Mouse (Mus musculus) limb, embryonic 14.5 days (tissue): ENCODE results near the gene Calcrl. TPM values are rescaled to one million over a fixed set of nuclear protein-coding genes. Genes with fewer than 3 reads are reported as not detected.

Source experiments
- ATAC-seq: fragments of 200-750 bp; cut with Nextera tagmentation; 2 replicates; pipeline ENCODE4 v1.8.0; 2017; ENCODE audit warnings: low read depth, moderate number of reproducible peaks, moderate TSS enrichment; ENCODE audit not compliant: low FRiP score
- DNase-seq: peaks from one replicate; pipeline ENCODE4 v3.0.0-alpha.2; 2015; ENCODE audit warnings: low spot score
- H3K27ac ChIP-seq: fragments of 300-500 bp; sonication (generic); replicated peaks from 2 replicates; pipeline ENCODE4 v1.5.1; 2014; ENCODE audit warnings: low read depth, mild to moderate bottlenecking, low read length, moderate library complexity, mixed read lengths
- H3K27me3 ChIP-seq: fragments of 300-500 bp; sonication (generic); 2 replicates; pipeline ENCODE4 v1.6.1; 2014; ENCODE audit warnings: low read length, mixed read lengths; ENCODE audit not compliant: control insufficient read depth, insufficient read depth
- H3K36me3 ChIP-seq: fragments of 300-500 bp; sonication (generic); 2 replicates; pipeline ENCODE4 v1.6.1; 2014; ENCODE audit warnings: mild to moderate bottlenecking, low read length, moderate library complexity, mixed read lengths; ENCODE audit not compliant: control insufficient read depth, insufficient read depth
- H3K4me1 ChIP-seq: fragments of 300-500 bp; sonication (generic); 2 replicates; pipeline ENCODE4 v1.6.1; 2014; ENCODE audit warnings: antibody characterized with exemption, low read length, mixed read lengths; ENCODE audit not compliant: control insufficient read depth, insufficient read depth
- H3K4me2 ChIP-seq: fragments of 300-500 bp; sonication (generic); replicated peaks from 2 replicates; pipeline ENCODE4 v1.6.1; 2014; ENCODE audit warnings: low read depth, mild to moderate bottlenecking, low read length, moderate library complexity; ENCODE audit not compliant: severe bottlenecking
- H3K4me3 ChIP-seq: fragments of 300-500 bp; sonication (generic); replicated peaks from 2 replicates; pipeline ENCODE4 v1.5.1; 2014; ENCODE audit warnings: low read length
- H3K9ac ChIP-seq: fragments of 300-500 bp; sonication (generic); 2 replicates; pipeline ENCODE4 v1.6.1; 2014; ENCODE audit warnings: mild to moderate bottlenecking, low read depth, low read length, moderate library complexity; ENCODE audit not compliant: severe bottlenecking
- H3K9me3 ChIP-seq: fragments of 300-500 bp; sonication (generic); 2 replicates; pipeline ENCODE4 v1.6.1; 2016; ENCODE audit warnings: low read length; ENCODE audit not compliant: control insufficient read depth
- POLR2A ChIP-seq: fragments of 200-500 bp; IDR thresholded peaks from 2 replicates; pipeline ENCODE4 v1.8.0; 2012; ENCODE audit warnings: inconsistent platforms, mild to moderate bottlenecking, moderate library complexity, borderline replicate concordance; ENCODE audit not compliant: insufficient read depth, insufficient read length; ENCODE audit errors: extremely low read depth
- WGBS: fragments of 180-500 bp; shearing (Covaris S2); extraction: QIAGEN DNeasy Blood & Tissue Kit; methylation state at CpG from one replicate; pipeline ENCODE4 v1.1.7; 2014; 5-methylcytosine and 5-hydroxymethylcytosine counted together
- polyA plus RNA-seq, 2 experiments: library from polyadenylated mRNA; depleted of rRNA in 1 of 2; stranded (reverse) in 1 of 2; unstranded in 1 of 2; fragments of >200 nt; fragmentation: Nextera tagmentation in 1 of 2; extraction: Ambion mirVana in 1 of 2; gene quantifications; 2 replicates each; pipeline versions ENCODE4 v1.2.1 to v1.2.3; 2012 to 2014

Gene Calcrl
- polyA plus RNA-seq, 2 experiments = 6.5 to 18.2 TPM

DNA sequence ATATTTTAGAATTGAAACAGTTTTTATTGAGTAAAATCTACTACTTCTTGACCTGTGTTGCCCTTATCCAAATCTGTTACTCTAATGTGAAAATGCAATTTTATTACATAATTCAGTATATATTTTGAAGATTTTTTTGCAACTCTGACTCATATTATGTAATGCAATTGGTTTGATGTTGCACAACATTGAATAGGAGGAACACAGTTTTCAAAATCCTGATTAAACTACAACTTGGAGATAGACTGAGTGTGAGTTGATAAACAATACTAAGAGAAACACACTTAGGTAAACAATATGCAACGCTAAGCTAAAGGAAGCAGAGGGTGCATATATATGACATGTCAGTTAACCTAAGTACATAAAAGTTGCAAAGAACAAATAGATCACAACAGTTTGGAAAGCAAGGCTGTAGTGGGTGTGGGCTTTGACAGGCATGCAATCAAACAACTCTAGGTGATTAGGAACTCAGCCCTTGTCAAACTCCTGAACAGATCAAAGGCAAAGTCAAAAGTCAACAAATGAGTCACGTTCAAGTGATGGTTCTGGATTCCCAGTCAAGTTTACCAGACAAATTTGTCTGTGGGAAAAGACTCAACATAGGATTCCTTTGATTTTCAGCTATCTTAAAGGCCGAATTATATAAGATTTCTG, 66.4 kb downstream of the Calcrl start:
- Histone ChIP-seq H3K9me3 (no peaks in the 10 kb centered on the region), H3K4me3 (no peak overlapping the region), H3K9ac (no peak overlapping the region), H3K27me3 (no peaks in the 10 kb centered on the region), H3K4me1 (peaks cover 2% of the 10 kb centered on the region; the same call in 1 of the 2 replicates), H3K27ac (no peak overlapping the region), H3K4me2 (no peak overlapping the region), H3K36me3 (no peaks in the 10 kb centered on the region)
- ATAC-seq = no peak
- DNase-seq = no peak
- 58% methylated on average over 3 of the region's 3 CpGs for WGBS
- no peak for TF ChIP-seq POLR2A

DNA sequence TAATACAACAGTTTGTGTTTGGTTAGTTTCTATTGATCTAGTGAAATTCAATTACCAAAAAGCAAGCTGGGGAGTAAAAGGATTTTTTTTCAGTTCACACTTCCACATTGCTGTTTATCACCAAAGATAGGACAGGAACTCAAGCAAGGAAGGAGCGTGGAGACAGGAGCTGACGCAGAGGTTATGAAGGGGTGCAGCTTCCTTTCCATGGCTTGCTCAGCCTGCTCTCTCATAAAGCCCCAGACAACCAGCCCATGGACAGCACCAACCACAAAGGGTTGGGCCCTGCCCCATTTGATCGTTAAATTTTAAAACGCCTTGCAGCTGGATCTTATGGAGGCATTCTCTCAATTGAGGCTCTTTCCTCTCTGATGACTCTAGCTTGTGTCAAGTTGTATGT, 69.9 kb downstream of the Calcrl start:
- no peak overlapping the region for H3K9ac ChIP-seq
- 40% methylated on average over 4 of the region's 4 CpGs for WGBS
- DNase-seq (no peak), ATAC-seq (no peak)
- H3K4me3 ChIP-seq = no peak overlapping the region
- no peaks in the 10 kb centered on the region for H3K9me3 ChIP-seq
- TF ChIP-seq POLR2A = no peak
- H3K27ac ChIP-seq = no peak overlapping the region
- H3K27me3 ChIP-seq = no peaks in the 10 kb centered on the region
- no peak overlapping the region for H3K4me2 ChIP-seq
- no peaks in the 10 kb centered on the region for H3K36me3 ChIP-seq
- H3K4me1 ChIP-seq = peaks cover 2% of the 10 kb centered on the region; the same call in 1 of the 2 replicates

GRCm38 (mm10) chr2:84347376-84347775, 77.8 kb downstream of the Calcrl start:
- H3K9me3 ChIP-seq = no peaks in the 10 kb centered on the region
- no peaks in the 10 kb centered on the region for H3K4me1 ChIP-seq
- no peak overlapping the region for H3K4me3 ChIP-seq
- TF ChIP-seq POLR2A = no peak
- no peak overlapping the region for H3K9ac ChIP-seq
- no peaks in the 10 kb centered on the region for H3K27me3 ChIP-seq
- 60% methylated on average over 2 of the region's 2 CpGs for WGBS
- no peak overlapping the region for H3K4me2 ChIP-seq
- no peak overlapping the region for H3K27ac ChIP-seq
- no peaks in the 10 kb centered on the region for H3K36me3 ChIP-seq
- DNase-seq (no peak), ATAC-seq (no peak)

DNA sequence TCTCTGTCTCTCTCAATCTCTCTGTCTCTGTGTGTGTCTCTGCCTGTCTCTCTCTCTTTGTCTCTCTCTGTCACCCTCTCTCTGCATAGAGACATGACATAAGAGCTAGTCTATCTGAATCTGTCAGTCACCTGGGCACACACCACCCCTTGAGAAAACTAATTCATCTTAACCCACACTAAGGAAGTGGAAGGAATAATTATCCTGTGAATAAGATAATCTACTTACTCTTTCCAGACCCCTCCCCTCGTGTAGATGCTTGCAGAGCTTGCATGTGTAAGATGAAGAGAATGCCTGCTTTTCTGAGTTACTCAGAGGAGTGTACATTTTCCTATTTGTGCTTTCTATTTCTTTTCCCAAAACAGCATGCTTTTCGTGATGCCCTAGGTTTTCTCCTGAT, 81.5 kb downstream of the Calcrl start:
- 80% methylated on average over 2 of the region's 2 CpGs for WGBS
- Histone ChIP-seq H3K4me2 (no peak overlapping the region), H3K9ac (no peak overlapping the region), H3K27me3 (no peaks in the 10 kb centered on the region), H3K4me1 (no peaks in the 10 kb centered on the region), H3K36me3 (no peaks in the 10 kb centered on the region), H3K27ac (no peak overlapping the region), H3K4me3 (no peak overlapping the region), H3K9me3 (no peaks in the 10 kb centered on the region)
- TF ChIP-seq POLR2A = no peak
- DNase-seq (no peak), ATAC-seq (no peak)

DNA sequence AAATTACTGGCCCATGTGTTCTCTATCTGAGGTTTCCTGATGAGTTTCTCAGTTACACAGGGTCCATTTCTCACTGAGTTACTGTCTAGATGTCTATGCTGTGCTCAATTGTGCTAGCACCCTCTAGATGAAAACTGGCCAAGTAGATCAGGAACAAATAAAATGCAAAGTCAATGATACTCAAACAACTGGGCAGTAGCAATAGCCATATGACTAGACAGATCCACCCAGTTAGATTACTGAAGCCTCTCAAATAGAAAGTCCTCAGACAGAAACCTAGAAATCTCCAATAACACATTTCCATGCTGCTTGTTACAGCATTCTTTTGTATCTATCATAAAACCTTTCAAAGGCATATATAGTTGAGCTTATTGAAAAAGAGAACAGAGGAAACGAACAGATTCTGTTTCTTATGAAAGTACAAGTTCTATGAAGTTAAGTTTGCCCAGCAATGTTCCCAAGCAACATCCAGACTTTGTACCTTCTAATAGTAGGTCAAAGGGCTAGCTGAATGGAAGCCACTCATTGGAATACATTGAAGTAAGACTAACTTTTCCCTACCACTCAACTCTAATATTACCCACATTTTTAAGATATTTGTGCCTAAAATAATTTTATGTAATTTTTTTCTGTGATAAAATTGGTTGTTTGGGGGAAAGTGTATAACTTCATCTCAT, 87.3 kb downstream of the Calcrl start:
- no peak overlapping the region for H3K27ac ChIP-seq
- no peak overlapping the region for H3K4me3 ChIP-seq
- TF ChIP-seq POLR2A = no peak
- H3K9me3 ChIP-seq = no peaks in the 10 kb centered on the region
- 79% methylated on average over 1 of the region's 1 CpGs for WGBS
- no peak overlapping the region for H3K4me2 ChIP-seq
- no peaks in the 10 kb centered on the region for H3K36me3 ChIP-seq
- DNase-seq = no peak
- no peaks in the 10 kb centered on the region for H3K4me1 ChIP-seq
- no peaks in the 10 kb centered on the region for H3K27me3 ChIP-seq
- H3K9ac ChIP-seq = no peak overlapping the region
- no peak for ATAC-seq
